Mouse (Mus musculus): Measurements from ENCODE around the gene Lhb. TPM values are rescaled to one million over a fixed set of nuclear protein-coding genes. Genes with fewer than 3 reads are reported as not detected.
"Not testable (repeated sequence)": the region's sequence is repeated elsewhere in the genome, so short reads cannot be mapped to it uniquely, and the experiment has no call there.

Gene Lhb
- total and polyA plus RNA-seq, 3 experiments: 0.84 TPM; not detected in 2

DNA sequence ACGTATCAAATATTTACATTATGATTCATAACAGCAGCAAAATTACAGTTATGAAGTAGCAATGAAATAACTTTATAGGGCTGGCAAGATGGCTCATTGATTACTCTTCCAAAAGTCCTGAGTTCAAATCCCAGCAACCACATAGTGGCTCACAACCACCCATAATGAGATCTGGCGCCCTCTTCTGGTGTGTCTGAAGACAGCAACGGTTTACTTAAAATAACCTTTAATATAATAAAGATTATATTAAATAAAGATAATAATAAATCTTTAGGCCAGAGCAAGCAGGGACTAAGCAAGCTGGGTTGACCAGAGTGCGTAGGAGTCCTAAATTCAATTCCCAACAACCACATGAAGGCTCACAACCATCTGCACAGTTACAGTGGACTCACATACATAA, 42.2 kb downstream of the Lhb start:
- H3K79me2 ChIP-seq (replicated peaks; ENCODE audit: control insufficient read depth, insufficient read depth, low read length); H3K4me3 ChIP-seq; DNase-seq; H3K36me3 ChIP-seq (ENCODE audit: control insufficient read depth, insufficient read depth, low read length); H3K9ac ChIP-seq (ENCODE audit: low read depth, low read length); H3K27me3 ChIP-seq (ENCODE audit: control insufficient read depth, insufficient read depth, low read length); H3K27ac ChIP-seq: not testable (repeated sequence)
- peaks cover 11% of the 10 kb centered on the region for H3K4me1 ChIP-seq (ENCODE audit: control insufficient read depth, insufficient read depth, low read length)
- 77% methylated on average over 4 of the region's 4 CpGs for WGBS
- intact Hi-C loops (cut with DNase I): loop anchor here (5.0 to 10.0 kb wide), 2 partner anchors 239 to 342 kb away; no protein-coding TSS in a partner anchor
- TF ChIP-seq CTCF (IDR thresholded peaks at IDR 0.05): peak; percentile 53

DNA sequence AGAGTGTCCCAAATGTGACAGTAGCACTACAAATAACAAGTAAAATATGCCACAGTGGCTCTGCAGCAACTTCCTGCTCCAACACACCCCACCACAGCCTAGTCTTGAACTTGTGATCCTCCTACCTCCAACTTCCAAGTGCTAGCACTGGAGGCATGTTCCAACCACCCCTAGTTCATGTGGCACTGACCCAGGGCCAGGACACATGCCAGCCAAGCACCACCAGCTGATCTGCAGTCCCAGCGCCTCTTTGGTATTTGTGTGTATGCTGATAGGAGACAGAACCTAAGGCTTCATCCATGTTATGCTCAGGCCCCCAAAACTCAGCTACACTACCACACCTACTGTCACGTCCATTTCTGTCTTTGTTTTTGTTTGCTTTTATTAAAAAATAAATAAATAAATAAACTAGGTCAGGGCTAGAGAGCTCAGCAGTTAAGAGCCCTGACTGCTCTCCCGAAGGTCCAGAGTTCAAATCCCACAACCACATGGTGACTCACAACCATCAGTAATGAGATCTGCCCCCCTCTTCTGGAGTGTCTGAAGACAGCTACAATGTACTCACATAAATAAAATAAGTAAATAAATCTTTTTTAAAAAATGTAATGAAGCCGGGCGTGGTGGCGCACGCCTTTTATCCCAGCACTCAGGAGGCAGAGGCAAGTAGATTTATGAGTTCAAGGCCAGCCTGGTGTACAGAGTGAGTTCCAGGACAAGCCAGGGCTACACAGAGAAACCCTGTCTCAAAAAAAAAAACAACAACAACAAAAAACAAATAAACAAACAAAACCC, 43.6 kb downstream of the Lhb start:
- Histone ChIP-seq H3K27me3 (ENCODE audit: control insufficient read depth, insufficient read depth, low read length) (no peaks in the 10 kb centered on the region), H3K4me1 (ENCODE audit: control insufficient read depth, insufficient read depth, low read length) (peaks cover 11% of the 10 kb centered on the region), H3K27ac (no peak overlapping the region), H3K4me3 (no peak overlapping the region), H3K9ac (ENCODE audit: low read depth, low read length) (no peak overlapping the region), H3K36me3 (ENCODE audit: control insufficient read depth, insufficient read depth, low read length) (no peaks in the 10 kb centered on the region), H3K79me2 (replicated peaks; ENCODE audit: control insufficient read depth, insufficient read depth, low read length) (no peaks in the 10 kb centered on the region)
- 93% methylated on average over 7 of the region's 7 CpGs for WGBS
- no peak for DNase-seq
- TF ChIP-seq CTCF (IDR thresholded peaks at IDR 0.05): no peak
- intact Hi-C loops (cut with DNase I): loop anchor here (5.0 to 10.0 kb wide), 2 partner anchors 238 to 341 kb away; no protein-coding TSS in a partner anchor

DNA sequence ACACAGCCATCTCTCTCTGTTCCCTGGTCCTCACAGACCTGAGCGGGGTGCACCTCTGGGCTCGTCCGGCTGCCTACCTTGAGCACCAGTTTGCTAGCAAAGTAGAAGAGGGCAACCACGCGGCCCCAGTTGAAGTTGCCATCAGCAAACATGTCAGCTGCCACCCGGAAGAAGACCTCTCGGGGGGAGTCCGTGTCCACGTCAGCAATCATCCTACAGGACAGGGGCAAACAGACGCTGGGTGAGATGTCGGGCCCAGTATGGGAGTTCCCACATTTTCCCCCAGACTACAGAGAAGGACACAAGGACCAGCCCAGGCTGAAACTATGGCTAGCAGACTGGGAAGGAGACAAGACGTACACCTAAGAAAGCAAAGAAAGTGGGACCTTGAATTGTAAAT, 44.5 kb downstream of the Lhb start:
- TF ChIP-seq EP300 (IDR thresholded peaks at IDR 0.05; ENCODE audit: insufficient read depth, low read depth, low read length) (no peak), CTCF (IDR thresholded peaks at IDR 0.05) (no peak), POLR2A (IDR thresholded peaks at IDR 0.05; ENCODE audit: insufficient read depth, low read depth, low read length) (no peak)
- H3K79me2 ChIP-seq (replicated peaks; ENCODE audit: control insufficient read depth, insufficient read depth, low read length): no peaks in the 10 kb centered on the region
- intact Hi-C loops (cut with DNase I): loop anchor here (10.0 kb wide), 1 partner anchor 340 kb away; no protein-coding TSS in a partner anchor
- H3K27ac ChIP-seq: no peak overlapping the region
- H3K27me3 ChIP-seq (ENCODE audit: control insufficient read depth, insufficient read depth, low read length): no peaks in the 10 kb centered on the region
- no peaks in the 10 kb centered on the region for H3K36me3 ChIP-seq (ENCODE audit: control insufficient read depth, insufficient read depth, low read length)
- peaks cover 11% of the 10 kb centered on the region for H3K4me1 ChIP-seq (ENCODE audit: control insufficient read depth, insufficient read depth, low read length)
- no peak overlapping the region for H3K9ac ChIP-seq (ENCODE audit: low read depth, low read length)
- 95% methylated on average over 12 of the region's 12 CpGs for WGBS
- H3K4me3 ChIP-seq: no peak overlapping the region
- DNase-seq: no peak

DNA sequence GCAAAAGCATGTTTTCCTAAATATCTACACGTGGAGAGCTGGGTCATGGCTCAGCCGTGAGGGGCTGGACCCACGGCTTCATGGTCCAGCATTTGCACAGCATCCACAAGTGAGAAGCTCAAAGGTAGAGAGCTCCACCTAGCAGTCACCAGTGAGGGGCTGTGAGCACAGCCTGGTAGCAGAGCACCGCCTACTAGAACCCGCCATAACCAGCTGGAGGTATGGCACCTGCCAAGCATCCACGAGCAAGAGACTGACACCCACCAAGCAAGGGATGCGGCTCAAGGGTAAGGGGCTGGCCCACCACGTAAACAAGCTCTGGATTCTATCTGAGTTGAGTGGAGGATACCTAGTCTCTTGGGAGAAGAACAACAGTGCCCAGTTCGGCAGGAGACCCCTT, 44.9 kb downstream of the Lhb start:
- no peaks in the 10 kb centered on the region for H3K79me2 ChIP-seq (replicated peaks; ENCODE audit: control insufficient read depth, insufficient read depth, low read length)
- H3K4me3 ChIP-seq: no peak overlapping the region; the same call in 1 of the 2 replicates
- H3K4me1 ChIP-seq (ENCODE audit: control insufficient read depth, insufficient read depth, low read length): peaks cover 8% of the 10 kb centered on the region
- no peaks in the 10 kb centered on the region for H3K27me3 ChIP-seq (ENCODE audit: control insufficient read depth, insufficient read depth, low read length)
- intact Hi-C loops (cut with DNase I): loop anchor here (10.0 kb wide), 1 partner anchor 339 kb away; no protein-coding TSS in a partner anchor
- H3K9ac ChIP-seq (ENCODE audit: low read depth, low read length): no peak overlapping the region
- no peak overlapping the region; the same call in 1 of the 2 replicates for H3K27ac ChIP-seq
- TF ChIP-seq CTCF (IDR thresholded peaks at IDR 0.05): 0 out of 2 replicates have a peak, but pooled peaks have one; percentile 14
- no peak for TF ChIP-seq POLR2A (IDR thresholded peaks at IDR 0.05; ENCODE audit: insufficient read depth, low read depth, low read length)
- H3K36me3 ChIP-seq (ENCODE audit: control insufficient read depth, insufficient read depth, low read length): no peaks in the 10 kb centered on the region
- WGBS: 78% methylated on average over 9 of the region's 9 CpGs
- DNase-seq: no peak

DNA sequence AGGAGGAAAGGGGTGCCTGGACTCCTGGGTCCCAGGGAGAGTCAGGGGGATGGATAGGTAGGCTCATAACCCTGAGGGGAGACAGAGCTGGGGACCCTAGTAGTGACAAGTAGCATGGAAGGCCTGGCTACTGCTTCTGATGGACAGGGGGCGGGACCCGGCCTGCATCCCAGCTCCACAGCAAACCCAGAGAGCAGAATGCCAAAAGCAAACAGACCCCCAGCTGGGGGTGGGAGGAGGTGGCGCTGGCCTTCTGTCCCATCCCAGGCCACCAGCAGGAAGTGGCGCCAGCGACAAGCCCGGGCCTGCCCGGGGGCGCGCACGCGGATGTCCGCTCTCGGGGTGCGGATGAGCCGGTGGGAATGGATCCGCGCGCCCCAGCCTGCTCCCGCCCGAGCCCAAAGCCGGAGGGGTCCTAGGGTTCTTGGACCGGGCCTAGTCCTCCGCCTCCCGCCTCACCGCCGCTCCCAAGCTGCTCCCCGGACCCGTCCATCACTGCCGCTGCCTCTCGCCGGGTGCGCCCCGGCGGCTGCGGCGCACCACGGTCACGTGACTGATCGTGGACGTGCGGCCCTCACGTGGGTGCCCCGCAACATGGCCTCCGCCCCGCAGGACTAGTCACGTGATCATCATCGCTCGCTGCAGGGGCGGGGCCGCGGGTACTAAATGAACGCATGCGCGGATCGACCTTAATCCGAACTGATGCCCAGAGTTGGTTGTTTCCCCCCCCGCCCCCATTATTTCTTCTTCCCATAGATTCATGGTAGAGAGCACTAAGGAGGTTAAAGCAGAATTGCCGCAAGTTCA, 45.9 kb downstream of the Lhb start, which contains the start of gene Bax:
Gene Bax, minus strand, starts transcription at position 616 of the 807 bp plus-strand sequence.
- Histone ChIP-seq H3K27ac (peak within 1 kb of the TSS; percentile 86), H3K79me2 (replicated peaks; ENCODE audit: control insufficient read depth, insufficient read depth, low read length) (no peaks in the 10 kb centered on the region), H3K36me3 (ENCODE audit: control insufficient read depth, insufficient read depth, low read length) (no peaks in the 10 kb centered on the region), H3K4me1 (ENCODE audit: control insufficient read depth, insufficient read depth, low read length) (0 out of 2 replicates have a peak, but pooled peaks cover 3% of the 10 kb centered on the region), H3K4me3 (peak within 1 kb of the TSS; percentile 92), H3K27me3 (ENCODE audit: control insufficient read depth, insufficient read depth, low read length) (no peaks in the 10 kb centered on the region), H3K9ac (ENCODE audit: low read depth, low read length) (peak within 1 kb of the TSS; percentile 93)
- DNase-seq: peak; percentile 95 to 96
- peak; percentile 76 for TF ChIP-seq POLR2A (IDR thresholded peaks at IDR 0.05; ENCODE audit: insufficient read depth, low read depth, low read length)
- TF ChIP-seq EP300 (IDR thresholded peaks at IDR 0.05; ENCODE audit: insufficient read depth, low read depth, low read length): 0 out of 2 replicates have a peak, but pooled peaks have one; percentile 68
- peak; percentile 17; the same call in 1 of the 2 replicates for TF ChIP-seq CTCF (IDR thresholded peaks at IDR 0.05)
- intact Hi-C loops (cut with DNase I): loop anchor here (10.0 kb wide), 1 partner anchor 338 kb away; no protein-coding TSS in a partner anchor
- under 1% methylated on average over 58 of the region's 58 CpGs for WGBS
